Mouse (Mus musculus) small intestine, adult 2 months (tissue): ENCODE data around the gene Dmrtc1a. TPM values are rescaled to one million over a fixed set of nuclear protein-coding genes. Genes with fewer than 3 reads are reported as not detected.
"Not testable (repeated sequence)": the region's sequence is repeated elsewhere in the genome, so short reads cannot be mapped to it uniquely, and the experiment has no call there.

Experiments used
- H3K27ac ChIP-seq: fragments of 200-500 bp; 2 replicates; pipeline ENCODE4 v1.5.1; 2012; ENCODE audit warnings: low read depth, low read length, control low read depth, inconsistent platforms; ENCODE audit not compliant: insufficient read depth
- H3K27me3 ChIP-seq: fragments of 200-500 bp; 2 replicates; pipeline ENCODE4 v1.6.1; 2012; ENCODE audit warnings: mild to moderate bottlenecking, moderate library complexity, low read length, inconsistent platforms; ENCODE audit not compliant: control insufficient read depth, insufficient read depth
- H3K36me3 ChIP-seq: fragments of 200-500 bp; 2 replicates; pipeline ENCODE4 v1.6.1; 2012; ENCODE audit warnings: mild to moderate bottlenecking, low read length, control low read depth, inconsistent platforms; ENCODE audit not compliant: control insufficient read depth, insufficient read depth
- H3K4me1 ChIP-seq: fragments of 200-500 bp; 2 replicates; pipeline ENCODE4 v1.6.1; 2012; ENCODE audit warnings: low read length, inconsistent platforms, mixed read lengths; ENCODE audit not compliant: control insufficient read depth, insufficient read depth, insufficient read length
- H3K4me3 ChIP-seq: fragments of 200-500 bp; 2 replicates; pipeline ENCODE4 v1.5.1; 2012; ENCODE audit warnings: low read depth, mild to moderate bottlenecking, control low read depth, inconsistent platforms, low read length, moderate library complexity
- CTCF ChIP-seq: fragments of 200-500 bp; IDR thresholded peaks from 2 replicates; pipeline ENCODE4 v1.5.1; 2012; ENCODE audit warnings: low read depth, mild to moderate bottlenecking, control low read depth, inconsistent platforms, low read length, moderate library complexity, mixed read lengths; ENCODE audit not compliant: insufficient replicate concordance, insufficient read length; ENCODE audit errors: extremely low read depth
- POLR2A ChIP-seq: fragments of 200-500 bp; IDR thresholded peaks from 2 replicates; pipeline ENCODE4 v1.6.1; 2012; ENCODE audit warnings: low read depth, mild to moderate bottlenecking, control low read depth, inconsistent platforms, low read length, moderate library complexity
- WGBS: fragments of 180-500 bp; shearing (Covaris S2); methylation state at CpG from one replicate; pipeline ENCODE4 v1.1.7; 2018; 5-methylcytosine and 5-hydroxymethylcytosine counted together
- polyA plus RNA-seq: library from polyadenylated mRNA; depleted of rRNA; stranded (reverse); fragments of >200 nt; gene quantifications from 2 replicates; pipeline ENCODE4 v1.2.3, GENCODE M21; 2012; rRNA removed

The Dmrtc1a gene
- polyA plus RNA-seq, 1 experiment = not detected

- Histone ChIP-seq H3K27ac (no peak within 1 kb of the TSS), H3K4me3 (no peak within 1 kb of the TSS), H3K27me3 (no peaks in the 10 kb centered on the region), H3K36me3 (no peaks in the 10 kb centered on the region), H3K4me1 (no peaks in the 10 kb centered on the region)
- TF ChIP-seq POLR2A (no peak), CTCF (no peak)
- WGBS = 81% methylated on average over 6 of the region's 6 CpGs
These were observed 40.6 kb downstream of the Dmrtc1a start, which contains the start of gene 1700031F05Rik for GRCm38 (mm10) chrX:102867871-102868270. TSS of gene 1700031F05Rik (minus strand) at chrX:102867971.

GRCm38 (mm10) chrX:102854516-102854915, 54.0 kb downstream of the Dmrtc1a start, which contains the start of gene Dmrtc1c2:
TSS of gene Dmrtc1c2 (minus strand) at chrX:102854616.
- not testable (repeated sequence) for H3K4me3 ChIP-seq, H3K27me3 ChIP-seq, H3K4me1 ChIP-seq, H3K27ac ChIP-seq, H3K36me3 ChIP-seq
- 89% methylated on average over 5 of the region's 13 CpGs for WGBS

Other genes with a start within 250 kb of the Dmrtc1a start
- 1.2 TPM in 1 of 2 replicates, not detected in the other for gene Gm3880, start 221.7 kb downstream of the Dmrtc1a start, polyA plus RNA-seq
- not detected in 2 replicates for gene Gm9112, start 201.1 kb downstream of the Dmrtc1a start, polyA plus RNA-seq
- gene Dmrtc1b, start 200.8 kb downstream of the Dmrtc1a start, polyA plus RNA-seq = not detected in 2 replicates
- not detected in 2 replicates for gene Dmrtc1c1, start 105.7 kb downstream of the Dmrtc1a start, polyA plus RNA-seq
- gene Dmrtc1c2, start 54.1 kb downstream of the Dmrtc1a start, polyA plus RNA-seq = not detected in 2 replicates
- gene 1700031F05Rik, start 40.7 kb downstream of the Dmrtc1a start, polyA plus RNA-seq = not detected in 2 replicates
- gene 1700011M02Rik, start 218 bp upstream of the Dmrtc1a start, polyA plus RNA-seq = not detected in 2 replicates
- gene 1700018G05Rik, start 19.7 kb upstream of the Dmrtc1a start, polyA plus RNA-seq = not detected in 2 replicates